Mouse (Mus musculus) right cerebral cortex, postnatal 10 days (tissue): ENCODE data around the gene Tas1r2.
A peak's percentile ranks its signal among the peaks of the same experiment; 100 is the strongest.

Experiments
- DNase-seq, 2 experiments: peaks; one replicate each; pipeline ENCODE4 v3.0.0; 2021; ENCODE audit warnings: low spot score in 2 of 2

The Tas1r2 gene

GRCm38 (mm10) chr4:139705986-139706385 is 52.6 kb downstream of the Tas1r2 start:
- DNase-seq: no peak

DNA sequence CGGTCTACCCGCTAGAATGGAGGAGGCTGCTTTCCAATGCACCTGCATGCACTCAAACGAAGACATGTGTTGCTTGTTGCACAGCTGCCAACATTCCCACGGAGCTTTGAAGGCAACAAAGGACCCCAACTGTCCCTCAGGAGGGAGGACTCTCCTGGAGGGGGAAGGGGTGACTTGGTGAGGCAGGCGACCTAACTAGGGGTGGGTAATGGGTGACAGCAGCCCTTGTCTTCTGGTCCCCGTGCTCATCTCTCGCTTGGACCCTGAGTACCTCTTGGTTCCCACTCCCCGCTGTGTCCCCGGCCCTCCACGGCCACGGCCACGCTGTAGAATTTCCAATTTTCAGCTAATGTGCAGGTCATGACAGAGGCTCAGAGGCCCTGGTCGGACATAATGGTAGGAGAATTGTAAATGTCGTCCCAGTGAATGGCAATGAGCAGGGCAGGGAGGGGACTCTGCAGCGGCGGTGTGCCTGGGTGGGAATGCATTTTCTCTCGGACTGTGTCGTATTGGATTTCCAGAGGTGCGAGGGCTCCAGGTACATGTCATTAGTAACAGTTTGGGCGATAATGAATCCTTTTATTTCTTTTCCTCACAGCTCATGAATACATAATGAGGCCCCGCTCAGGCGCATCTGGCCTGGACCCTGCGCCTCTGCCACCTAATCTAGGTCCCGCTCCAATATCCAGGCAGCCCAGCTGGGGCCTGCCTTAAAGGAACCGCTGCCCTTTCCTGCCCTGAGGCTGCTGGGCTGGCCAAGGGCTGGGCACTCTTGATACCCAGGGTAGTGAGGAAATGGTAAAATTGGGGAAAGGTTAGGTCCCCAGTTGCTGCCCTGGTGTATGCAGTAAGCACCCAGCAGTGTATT is 57.4 kb downstream of the Tas1r2 start:
- no peak for DNase-seq

GRCm38 (mm10) chr4:139715241-139715932 is 62.0 kb downstream of the Tas1r2 start:
- no peak for DNase-seq

- DNase-seq: peak; percentile 36 to 48
These were observed 63.3 kb downstream of the Tas1r2 start for GRCm38 (mm10) chr4:139716477-139717169.

DNA sequence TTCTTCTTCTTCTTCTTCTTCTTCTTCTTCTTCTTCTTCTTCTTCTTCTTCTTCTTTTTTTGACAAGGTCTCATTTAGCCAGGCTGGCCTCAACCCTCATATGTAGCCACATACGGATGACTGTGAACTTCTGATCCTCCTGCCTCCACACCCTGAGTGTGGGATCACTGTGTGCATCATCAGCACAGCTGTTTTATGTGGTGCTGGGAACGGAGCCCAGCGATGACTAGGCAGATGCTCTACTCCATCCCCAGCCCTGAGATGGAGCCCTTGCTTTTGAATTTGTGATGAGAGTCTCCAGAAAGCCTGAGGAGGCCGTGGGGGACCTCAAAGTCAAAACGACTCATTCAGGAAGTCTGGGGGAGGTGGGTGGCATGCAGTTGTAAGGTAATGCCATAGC is 65.6 kb downstream of the Tas1r2 start:
- no peak for DNase-seq
